Mouse (Mus musculus): ENCODE data around the gene Lamtor2. TPM values are rescaled to one million over a fixed set of nuclear protein-coding genes. Genes with fewer than 3 reads are reported as not detected.
A peak's percentile ranks its signal among the peaks of the same experiment; 100 is the strongest.

Lamtor2 gene
- polyA plus RNA-seq, 1 experiment from 2014 or later = 76.1 TPM

DNA sequence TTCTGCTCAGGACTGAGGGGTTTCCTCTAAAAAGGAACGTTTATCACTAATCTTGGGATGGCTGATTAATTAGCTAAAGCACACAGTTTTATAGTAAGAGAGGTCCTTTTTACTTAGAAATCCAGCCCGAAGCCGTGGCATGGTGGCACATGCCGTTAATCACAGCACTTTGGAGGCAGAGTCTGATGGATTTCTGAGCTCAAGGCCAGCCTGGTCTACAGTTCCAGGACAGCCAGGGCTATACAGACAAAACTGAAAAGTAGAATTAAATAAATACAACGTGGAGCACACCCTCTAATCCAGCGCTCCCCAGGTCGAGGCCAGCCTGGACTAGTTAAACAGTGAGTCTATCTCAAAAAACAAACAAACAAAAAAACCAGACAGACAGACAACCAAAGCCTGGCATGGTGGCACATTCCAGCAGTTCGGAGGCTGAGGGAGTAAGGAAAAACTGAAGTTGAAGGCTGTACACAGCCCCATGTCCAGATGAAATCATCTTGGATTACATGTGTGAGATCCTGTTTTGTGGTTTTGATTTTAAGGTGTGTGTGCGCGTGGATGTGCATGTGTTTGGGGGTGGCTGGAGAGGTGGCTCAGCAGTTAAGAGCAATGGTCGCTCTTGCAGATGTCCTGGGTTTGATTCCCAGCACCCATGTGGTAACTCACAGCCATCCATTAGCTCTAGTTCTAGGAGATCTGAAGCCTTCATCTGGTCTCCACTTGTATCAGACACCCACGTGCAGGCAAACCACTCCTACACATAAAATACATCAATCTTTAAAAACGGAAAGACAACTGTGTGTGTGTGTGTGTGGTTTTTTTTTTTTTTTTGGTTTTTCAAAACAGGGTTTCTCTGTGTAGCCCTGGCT, 42.2 kb downstream of the Lamtor2 start:
- H3K27me3 ChIP-seq (ENCODE audit: control insufficient read depth, insufficient read depth, low read length) = no peaks in the 10 kb centered on the region
- H3K4me3 ChIP-seq (ENCODE audit: low read depth, low read length) = peak overlapping the region; percentile 10
- peak overlapping the region; percentile 70 for H3K27ac ChIP-seq (ENCODE audit: low read depth, low read length)
- H3K4me2 ChIP-seq (replicated peaks; ENCODE audit: low read depth, low read length) = peak overlapping the region; percentile 33
- peak overlapping the region; percentile 29 for H3K9ac ChIP-seq (ENCODE audit: low read depth, low read length)
- peaks cover 10% of the 10 kb centered on the region for H3K4me1 ChIP-seq (replicated peaks; ENCODE audit: control insufficient read depth, insufficient read depth, low read length)
- DNase-seq (ENCODE audit: low spot score) (no peak), ATAC-seq (ENCODE audit: low FRiP score) (peak; percentile 11; the same call in 1 of the 2 replicates)
- no peaks in the 10 kb centered on the region for H3K9me3 ChIP-seq (ENCODE audit: control insufficient read depth, low read length)
- 56% methylated on average over 13 of the region's 13 CpGs for WGBS
- no peaks in the 10 kb centered on the region for H3K36me3 ChIP-seq (ENCODE audit: control insufficient read depth, insufficient read depth, low read length)

DNA sequence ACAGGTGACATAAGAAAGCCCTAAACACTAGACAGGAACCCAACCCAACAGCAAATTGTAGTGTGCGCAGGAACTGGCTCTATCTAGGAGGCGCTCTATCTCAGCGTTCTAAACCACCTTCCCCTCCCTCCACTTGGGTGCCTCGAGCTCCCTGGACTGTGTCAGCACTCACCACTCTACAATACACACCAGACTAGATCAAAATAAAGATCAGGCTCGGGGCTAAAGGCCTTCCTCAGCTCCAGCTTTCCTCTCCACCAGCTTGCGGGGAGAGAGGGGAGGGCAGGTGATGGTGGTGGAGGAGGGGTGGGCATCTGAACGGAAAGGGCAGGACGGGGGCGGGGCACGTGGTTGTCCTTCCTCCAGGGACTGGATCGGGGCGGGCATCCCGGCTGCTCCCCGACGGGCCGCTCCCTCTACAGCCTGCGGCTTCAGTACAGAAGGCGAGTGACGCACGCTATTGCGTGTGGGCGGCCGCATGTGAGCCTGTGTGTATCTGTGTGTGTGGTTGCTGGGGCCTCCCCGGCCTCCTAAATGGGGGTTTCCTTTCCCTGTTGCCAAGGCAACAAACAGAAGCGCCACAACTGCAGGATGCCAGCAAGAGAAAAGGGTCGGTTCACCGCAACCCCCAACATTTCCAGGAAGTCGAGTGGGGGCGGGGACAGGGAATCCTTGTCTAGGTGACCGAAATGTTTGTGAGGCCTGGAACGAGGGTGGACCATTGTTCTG, 43.0 kb downstream of the Lamtor2 start, which contains the start of gene Lmna:
Lmna (minus strand) TSS at position 265 of the 729 bp plus-strand sequence.
- no peaks in the 10 kb centered on the region for H3K36me3 ChIP-seq (ENCODE audit: control insufficient read depth, insufficient read depth, low read length)
- no peaks in the 10 kb centered on the region for H3K27me3 ChIP-seq (ENCODE audit: control insufficient read depth, insufficient read depth, low read length)
- ATAC-seq (ENCODE audit: low FRiP score) (peak; percentile 97), DNase-seq (ENCODE audit: low spot score) (peak; percentile 90)
- H3K27ac ChIP-seq (ENCODE audit: low read depth, low read length) = peak within 1 kb of the TSS; percentile 70
- WGBS = 1% methylated on average over 30 of the region's 31 CpGs
- peak within 1 kb of the TSS; percentile 29 for H3K9ac ChIP-seq (ENCODE audit: low read depth, low read length)
- H3K4me1 ChIP-seq (replicated peaks; ENCODE audit: control insufficient read depth, insufficient read depth, low read length) = peaks cover 10% of the 10 kb centered on the region
- peak within 1 kb of the TSS; percentile 10 for H3K4me3 ChIP-seq (ENCODE audit: low read depth, low read length)
- H3K4me2 ChIP-seq (replicated peaks; ENCODE audit: low read depth, low read length) = peak within 1 kb of the TSS; percentile 33
- H3K9me3 ChIP-seq (ENCODE audit: control insufficient read depth, low read length) = no peaks in the 10 kb centered on the region

DNA sequence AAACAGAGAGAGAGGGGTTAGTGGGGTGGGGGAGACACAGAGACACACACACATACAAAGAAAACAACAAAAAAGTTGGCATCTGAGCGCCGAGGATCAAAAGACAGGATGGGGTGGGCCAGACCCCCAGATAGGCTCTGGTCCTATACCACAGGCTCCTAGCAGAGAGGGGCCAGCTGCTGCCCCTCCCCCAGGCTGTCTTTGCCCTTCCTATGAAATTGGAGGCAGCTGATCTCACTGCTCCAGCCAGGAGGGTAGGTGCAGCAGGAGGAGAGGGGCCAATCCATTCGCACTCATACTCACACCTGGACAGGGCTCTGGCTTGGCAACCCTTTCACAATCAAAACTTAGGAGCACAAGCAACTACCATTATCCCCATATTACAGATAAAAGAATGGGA, 43.6 kb downstream of the Lamtor2 start:
- H3K4me2 ChIP-seq (replicated peaks; ENCODE audit: low read depth, low read length) = peak overlapping the region; percentile 33
- H3K36me3 ChIP-seq (ENCODE audit: control insufficient read depth, insufficient read depth, low read length) = no peaks in the 10 kb centered on the region
- peak overlapping the region; percentile 29; the same call in 1 of the 2 replicates for H3K9ac ChIP-seq (ENCODE audit: low read depth, low read length)
- 84% methylated on average over 3 of the region's 3 CpGs for WGBS
- DNase-seq (ENCODE audit: low spot score) (no peak), ATAC-seq (ENCODE audit: low FRiP score) (peak; percentile 18; the same call in 1 of the 2 replicates)
- peaks cover 10% of the 10 kb centered on the region for H3K4me1 ChIP-seq (replicated peaks; ENCODE audit: control insufficient read depth, insufficient read depth, low read length)
- peak overlapping the region; percentile 70 for H3K27ac ChIP-seq (ENCODE audit: low read depth, low read length)
- no peaks in the 10 kb centered on the region for H3K9me3 ChIP-seq (ENCODE audit: control insufficient read depth, low read length)
- peaks cover 1% of the 10 kb centered on the region; the same call in 1 of the 2 replicates for H3K27me3 ChIP-seq (ENCODE audit: control insufficient read depth, insufficient read depth, low read length)
- H3K4me3 ChIP-seq (ENCODE audit: low read depth, low read length) = no peak overlapping the region

DNA sequence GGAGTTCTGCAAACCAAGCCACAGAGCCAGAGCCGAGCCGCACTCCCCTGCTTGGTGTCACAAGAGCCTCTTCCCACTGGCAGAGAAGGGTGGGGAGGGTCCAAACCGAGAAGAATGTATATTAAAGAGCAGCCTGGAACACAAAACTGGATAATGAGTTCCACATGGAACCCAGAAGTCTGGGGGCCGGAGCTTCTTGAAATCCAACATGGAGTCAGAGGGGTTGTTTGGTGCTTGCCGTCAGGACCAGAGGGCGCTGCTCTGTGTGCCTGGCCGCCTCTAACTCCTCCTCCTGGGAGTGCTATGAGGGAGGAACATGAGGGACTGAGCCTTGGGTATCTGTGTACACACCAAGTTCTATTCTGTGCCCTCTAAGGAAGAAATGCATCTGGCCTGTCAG, 47.1 kb downstream of the Lamtor2 start:
- no peak for ATAC-seq (ENCODE audit: low FRiP score)
- Histone ChIP-seq H3K4me1 (replicated peaks; ENCODE audit: control insufficient read depth, insufficient read depth, low read length) (peaks cover 11% of the 10 kb centered on the region), H3K4me2 (replicated peaks; ENCODE audit: low read depth, low read length) (no peak overlapping the region), H3K4me3 (ENCODE audit: low read depth, low read length) (no peak overlapping the region), H3K36me3 (ENCODE audit: control insufficient read depth, insufficient read depth, low read length) (no peaks in the 10 kb centered on the region), H3K27me3 (ENCODE audit: control insufficient read depth, insufficient read depth, low read length) (peaks cover 27% of the 10 kb centered on the region), H3K27ac (ENCODE audit: low read depth, low read length) (no peak overlapping the region), H3K9ac (ENCODE audit: low read depth, low read length) (no peak overlapping the region), H3K9me3 (ENCODE audit: control insufficient read depth, low read length) (no peaks in the 10 kb centered on the region)
- WGBS = 45% methylated on average over 7 of the region's 7 CpGs
- DNase-seq (ENCODE audit: low spot score) = no peak

DNA sequence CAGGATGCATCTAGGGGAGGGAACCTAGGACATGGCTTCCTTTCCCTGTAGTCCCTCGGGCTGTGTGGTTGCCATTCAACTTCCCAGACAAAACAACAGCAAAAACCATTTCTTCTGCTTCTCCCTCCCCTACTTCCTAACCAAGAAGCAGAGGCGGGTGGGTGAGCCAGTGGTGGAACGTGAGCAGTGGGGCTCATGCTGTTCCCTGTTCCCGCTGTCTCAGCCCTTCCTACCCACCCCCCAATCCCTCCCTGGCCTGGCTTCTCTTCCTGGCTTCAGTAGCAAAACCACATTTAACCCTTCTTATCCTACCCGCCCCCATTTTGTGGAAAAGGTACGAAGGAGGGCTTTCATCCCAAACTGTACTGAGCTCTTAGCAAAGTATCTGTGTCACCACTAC, 47.8 kb downstream of the Lamtor2 start:
- Histone ChIP-seq H3K4me1 (replicated peaks; ENCODE audit: control insufficient read depth, insufficient read depth, low read length) (peaks cover 5% of the 10 kb centered on the region), H3K36me3 (ENCODE audit: control insufficient read depth, insufficient read depth, low read length) (no peaks in the 10 kb centered on the region), H3K4me2 (replicated peaks; ENCODE audit: low read depth, low read length) (no peak overlapping the region), H3K27ac (ENCODE audit: low read depth, low read length) (no peak overlapping the region), H3K9me3 (ENCODE audit: control insufficient read depth, low read length) (no peaks in the 10 kb centered on the region), H3K9ac (ENCODE audit: low read depth, low read length) (no peak overlapping the region), H3K27me3 (ENCODE audit: control insufficient read depth, insufficient read depth, low read length) (peaks cover 27% of the 10 kb centered on the region), H3K4me3 (ENCODE audit: low read depth, low read length) (no peak overlapping the region)
- DNase-seq (ENCODE audit: low spot score) = no peak
- 67% methylated on average over 6 of the region's 6 CpGs for WGBS
- no peak for ATAC-seq (ENCODE audit: low FRiP score)

DNA sequence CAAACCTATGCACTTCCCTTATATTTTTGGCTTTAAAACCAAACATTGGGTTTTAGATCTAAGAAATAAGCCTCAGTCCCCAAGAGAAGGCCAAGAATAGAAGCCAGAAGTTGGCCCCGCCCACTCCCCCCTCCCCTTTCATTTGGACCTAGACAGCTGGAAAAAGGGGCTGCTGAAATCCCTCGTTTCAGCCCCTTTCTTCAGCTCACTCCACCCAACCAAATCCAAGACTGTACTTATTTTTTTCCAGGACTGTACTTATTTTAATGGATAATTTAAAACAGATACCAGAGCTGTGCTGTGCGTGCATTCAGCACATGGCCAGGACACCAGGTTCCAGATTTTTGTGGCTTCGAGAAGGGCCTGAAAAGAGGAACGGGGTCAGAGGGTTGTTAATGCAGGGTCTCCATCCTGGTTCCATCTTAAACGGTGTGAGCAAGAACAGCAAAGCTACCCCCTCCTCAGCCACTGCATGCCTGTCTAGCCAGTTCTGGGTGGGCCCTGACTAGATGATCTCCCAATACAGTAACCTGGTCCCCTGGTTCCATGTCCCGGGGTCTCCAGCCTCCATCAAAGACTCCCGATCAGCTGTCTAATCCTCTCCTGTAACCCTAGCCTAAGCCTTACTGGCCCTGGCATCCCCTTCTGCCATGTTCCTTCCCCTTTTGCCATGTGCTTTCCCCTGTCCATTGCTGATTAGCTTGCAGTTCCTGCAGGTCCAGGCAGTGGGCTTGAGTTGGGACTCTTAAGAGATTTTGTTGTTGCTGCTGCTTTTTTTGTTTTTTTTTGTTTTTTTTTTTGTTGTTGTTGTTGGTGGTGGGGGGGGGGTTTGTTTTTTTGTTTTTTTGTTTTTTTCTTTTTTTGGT, 48.8 kb downstream of the Lamtor2 start:
- H3K27ac ChIP-seq (ENCODE audit: low read depth, low read length) = no peak overlapping the region
- H3K4me3 ChIP-seq (ENCODE audit: low read depth, low read length) = no peak overlapping the region
- DNase-seq (ENCODE audit: low spot score) = no peak
- no peak overlapping the region for H3K9ac ChIP-seq (ENCODE audit: low read depth, low read length)
- H3K27me3 ChIP-seq (ENCODE audit: control insufficient read depth, insufficient read depth, low read length) = peaks cover 27% of the 10 kb centered on the region
- peaks cover 5% of the 10 kb centered on the region for H3K4me1 ChIP-seq (replicated peaks; ENCODE audit: control insufficient read depth, insufficient read depth, low read length)
- ATAC-seq (ENCODE audit: low FRiP score) = no peak
- H3K4me2 ChIP-seq (replicated peaks; ENCODE audit: low read depth, low read length) = no peak overlapping the region
- H3K9me3 ChIP-seq (ENCODE audit: control insufficient read depth, low read length) = no peaks in the 10 kb centered on the region
- 42% methylated on average over 8 of the region's 8 CpGs for WGBS
- H3K36me3 ChIP-seq (ENCODE audit: control insufficient read depth, insufficient read depth, low read length) = no peaks in the 10 kb centered on the region

DNA sequence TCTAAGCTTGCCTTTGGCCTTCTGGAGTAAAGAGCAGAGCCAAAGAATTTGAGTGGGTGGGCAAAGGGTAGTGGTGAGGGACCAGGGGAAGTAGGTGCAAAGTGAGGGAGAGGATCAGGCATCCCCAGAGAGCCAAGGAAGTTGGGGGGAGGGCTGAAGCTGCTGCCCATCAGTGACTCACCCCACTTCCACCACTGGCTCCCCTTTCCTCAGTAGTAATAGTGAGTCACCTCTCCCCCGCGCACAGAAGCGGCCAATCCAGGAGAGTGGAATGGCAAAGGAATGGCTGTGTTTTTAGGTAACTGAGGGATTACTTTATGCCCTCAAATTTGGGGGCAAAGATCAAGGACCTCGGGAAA, 49.4 kb downstream of the Lamtor2 start:
- peaks cover 5% of the 10 kb centered on the region for H3K4me1 ChIP-seq (replicated peaks; ENCODE audit: control insufficient read depth, insufficient read depth, low read length)
- 0 out of 2 replicates have a peak overlapping the region, but pooled peaks have one; percentile 77 for H3K9ac ChIP-seq (ENCODE audit: low read depth, low read length)
- WGBS = 22% methylated on average over 4 of the region's 4 CpGs
- no peaks in the 10 kb centered on the region for H3K36me3 ChIP-seq (ENCODE audit: control insufficient read depth, insufficient read depth, low read length)
- H3K27ac ChIP-seq (ENCODE audit: low read depth, low read length) = no peak overlapping the region
- no peaks in the 10 kb centered on the region for H3K9me3 ChIP-seq (ENCODE audit: control insufficient read depth, low read length)
- DNase-seq (ENCODE audit: low spot score) (no peak), ATAC-seq (ENCODE audit: low FRiP score) (no peak)
- peak overlapping the region; percentile 94; the same call in 1 of the 2 replicates for H3K4me2 ChIP-seq (replicated peaks; ENCODE audit: low read depth, low read length)
- peaks cover 27% of the 10 kb centered on the region for H3K27me3 ChIP-seq (ENCODE audit: control insufficient read depth, insufficient read depth, low read length)
- H3K4me3 ChIP-seq (ENCODE audit: low read depth, low read length) = no peak overlapping the region; the same call in 1 of the 2 replicates
